In the genomic region with DNA sequence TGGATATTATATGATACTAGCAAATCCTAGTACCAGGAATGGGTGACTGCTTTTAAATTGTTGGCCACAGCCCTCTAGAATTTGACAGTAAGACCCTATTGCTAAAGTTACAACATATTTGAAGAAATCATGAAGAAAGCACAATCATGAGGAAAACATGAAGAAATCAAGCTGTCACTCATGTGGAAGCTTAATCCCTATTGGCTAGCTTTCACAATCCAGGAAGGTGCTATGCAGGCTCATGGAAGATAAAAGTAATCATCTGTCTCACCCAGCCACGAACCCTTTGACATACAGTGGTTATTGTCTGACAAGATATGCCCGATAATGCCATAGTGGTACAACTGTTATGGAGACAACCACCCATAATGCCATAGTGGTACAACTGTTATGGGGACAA, we compare ENCODE assay signal across 22 mouse cellular contexts.
"Had no signal": no experiment of that assay in that cellular context is flagged by ENCODE, and none has a peak within 500 bp of the region (broad histone marks: within the 10 kb centered on the region; RNA-seq: fewer than 3 reads in every experiment).

No protein-coding gene starts in this region.

- H3K4me3 ChIP-seq: gastrocnemius, adult 2 months; heart, embryonic 10.5 days; heart, embryonic 12.5 days; hindbrain, embryonic 10.5 days; hindbrain, embryonic 12.5 days; intestine, embryonic 15.5 days; layer of hippocampus, adult 2 months; left cerebral cortex, adult 2 months; limb, embryonic 13.5 days; limb, embryonic 15.5 days; liver, embryonic 13.5 days had no signal

- H3K27ac ChIP-seq: gastrocnemius, adult 2 months; heart, embryonic 10.5 days; hindbrain, embryonic 10.5 days; hindbrain, embryonic 12.5 days; hindbrain, embryonic 14.5 days; intestine, embryonic 15.5 days; layer of hippocampus, adult 2 months; left cerebral cortex, adult 2 months; limb, embryonic 13.5 days; limb, embryonic 15.5 days; liver, embryonic 13.5 days had no signal

- DNase-seq: gastrocnemius, adult 2 months; gastrocnemius, postnatal 10 days; gastrocnemius, postnatal 25 days; heart, postnatal 4 days; kidney, adult 18-20 months; kidney, postnatal 4 days; left cerebral cortex, postnatal 4 days; liver, embryonic 13.5 days had no signal

- H3K9ac ChIP-seq: heart, embryonic 12.5 days; hindbrain, embryonic 12.5 days; hindbrain, embryonic 14.5 days; intestine, embryonic 15.5 days; limb, embryonic 13.5 days; limb, embryonic 15.5 days; liver, embryonic 13.5 days had no signal

- ATAC-seq: hindbrain, embryonic 16.5 days; inflammation-experienced regulatory T-cells, adult 6 months; intestine, embryonic 15.5 days; intestine, postnatal 0 days had no signal

- H3K4me1 ChIP-seq: heart, embryonic 10.5 days; heart, embryonic 12.5 days; hindbrain, embryonic 10.5 days; hindbrain, embryonic 12.5 days; intestine, embryonic 15.5 days; limb, embryonic 13.5 days; limb, embryonic 15.5 days; liver, embryonic 13.5 days had no signal

- H3K4me2 ChIP-seq: heart, embryonic 12.5 days; hindbrain, embryonic 12.5 days; hindbrain, embryonic 14.5 days; intestine, embryonic 15.5 days; limb, embryonic 13.5 days; limb, embryonic 15.5 days; liver, embryonic 11.5 days; liver, embryonic 13.5 days had no signal

- H3K27me3 ChIP-seq: heart, embryonic 12.5 days; hindbrain, embryonic 12.5 days; intestine, embryonic 15.5 days; limb, embryonic 13.5 days; limb, embryonic 15.5 days; liver, embryonic 13.5 days had no signal

- H3K36me3 ChIP-seq: heart, embryonic 10.5 days; heart, embryonic 12.5 days; hindbrain, embryonic 10.5 days; hindbrain, embryonic 12.5 days; intestine, embryonic 15.5 days; limb, embryonic 13.5 days; limb, embryonic 15.5 days; liver, embryonic 13.5 days had no signal

- H3K9me3 ChIP-seq: heart, embryonic 10.5 days; intestine, embryonic 15.5 days; limb, embryonic 15.5 days; liver, embryonic 13.5 days had no signal
